26 mouse cellular contexts compared by ENCODE assay signal in the genomic region with DNA sequence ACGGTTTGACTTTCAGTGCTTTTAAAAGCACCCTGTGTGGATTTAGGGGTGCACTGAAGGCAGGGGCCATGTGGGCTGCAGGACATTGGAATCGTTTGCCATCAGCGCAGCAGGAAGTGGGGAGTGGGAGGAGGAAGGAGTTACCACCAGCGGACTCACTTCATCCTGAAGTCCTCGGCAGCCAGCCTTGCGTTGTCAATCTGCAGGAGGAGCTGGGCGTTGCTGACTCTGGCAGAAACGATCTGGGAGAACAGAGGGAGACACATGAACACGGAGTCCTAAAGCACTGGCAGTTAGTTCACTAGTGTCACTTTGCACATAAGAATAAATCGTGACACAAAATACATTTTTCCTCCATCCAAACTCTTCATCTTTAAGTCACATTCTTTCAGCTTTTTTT. TPM values are rescaled to one million over a fixed set of nuclear protein-coding genes. Genes with fewer than 3 reads are reported as not detected.
A peak's percentile ranks its signal among the peaks of the same experiment; 100 is the strongest.
DNase-seq lines count a peak whose midpoint lies in the region; ATAC-seq and TF ChIP-seq lines count a peak whose summit lies in the region.
"Had no signal": no experiment of that assay in that cellular context is flagged by ENCODE, and none has a peak within 500 bp of the region (broad histone marks: within the 10 kb centered on the region; RNA-seq: fewer than 3 reads in every experiment).

No protein-coding gene starts in this region.

- 0 out of 2 replicates have a peak overlapping the region, but pooled peaks have one; percentile 16 for H3K4me2 ChIP-seq in heart, embryonic 13.5 days
- no peak overlapping the region for H3K4me2 ChIP-seq in limb, embryonic 14.5 days (replicated peaks; ENCODE audit: low read depth, low read length, severe bottlenecking)
- H3K4me2 ChIP-seq: embryonic facial prominence, embryonic 12.5 days; forebrain, embryonic 12.5 days; heart, embryonic 11.5 days; hindbrain, embryonic 15.5 days had no signal

- no peaks in the 10 kb centered on the region for H3K4me1 ChIP-seq in heart, embryonic 13.5 days
- H3K4me1 ChIP-seq in heart, embryonic 10.5 days = no peaks in the 10 kb centered on the region
- H3K4me1 ChIP-seq in limb, embryonic 14.5 days (ENCODE audit: control insufficient read depth, insufficient read depth, low read length) = no peaks in the 10 kb centered on the region
- peaks cover 7% of the 10 kb centered on the region for H3K4me1 ChIP-seq in limb, embryonic 10.5 days
- H3K4me1 ChIP-seq: embryonic facial prominence, embryonic 12.5 days; forebrain, embryonic 12.5 days; hindbrain, embryonic 10.5 days; hindbrain, embryonic 15.5 days had no signal

- no peak overlapping the region for H3K9ac ChIP-seq in heart, embryonic 13.5 days
- H3K9ac ChIP-seq in limb, embryonic 14.5 days (ENCODE audit: low read depth, low read length, severe bottlenecking) = 0 out of 2 replicates have a peak overlapping the region, but pooled peaks have one; percentile 12
- H3K9ac ChIP-seq: embryonic facial prominence, embryonic 12.5 days; forebrain, embryonic 12.5 days; hindbrain, embryonic 15.5 days had no signal

- peaks cover 38% of the 10 kb centered on the region for H3K27me3 ChIP-seq in heart, embryonic 13.5 days (replicated peaks)
- peaks cover 8% of the 10 kb centered on the region; the same call in 1 of the 2 replicates for H3K27me3 ChIP-seq in heart, embryonic 10.5 days (ENCODE audit: insufficient read depth, poor library complexity, severe bottlenecking)
- no peaks in the 10 kb centered on the region for H3K27me3 ChIP-seq in limb, embryonic 14.5 days (ENCODE audit: control insufficient read depth, insufficient read depth, low read length)
- H3K27me3 ChIP-seq in limb, embryonic 10.5 days (ENCODE audit: low read depth, poor library complexity, severe bottlenecking) = peaks cover 9% of the 10 kb centered on the region
- H3K27me3 ChIP-seq: embryonic facial prominence, embryonic 12.5 days; forebrain, embryonic 12.5 days; hindbrain, embryonic 15.5 days had no signal

- ATAC-seq in heart, embryonic 13.5 days (ENCODE audit: extremely low read depth, insufficient number of reproducible peaks, low FRiP score, low TSS enrichment) = no peak
- ATAC-seq in limb, embryonic 14.5 days (ENCODE audit: low FRiP score, low read depth) = no peak
- no peak for ATAC-seq in activated CD4-positive, CD25-positive, alpha-beta regulatory T cell, adult 4 months
- ATAC-seq: forebrain, embryonic 16.5 days had no signal

- no peaks in the 10 kb centered on the region for H3K9me3 ChIP-seq in heart, embryonic 13.5 days
- no peaks in the 10 kb centered on the region for H3K9me3 ChIP-seq in heart, embryonic 10.5 days
- H3K9me3 ChIP-seq in limb, embryonic 14.5 days (ENCODE audit: control insufficient read depth, low read length) = no peaks in the 10 kb centered on the region
- H3K9me3 ChIP-seq in limb, embryonic 10.5 days (replicated peaks) = no peaks in the 10 kb centered on the region
- H3K9me3 ChIP-seq: embryonic facial prominence, embryonic 12.5 days; forebrain, embryonic 12.5 days; hindbrain, embryonic 10.5 days; hindbrain, embryonic 15.5 days had no signal

- H3K4me3 ChIP-seq in heart, embryonic 13.5 days = no peak overlapping the region
- H3K4me3 ChIP-seq in heart, embryonic 10.5 days = no peak overlapping the region
- H3K4me3 ChIP-seq in limb, embryonic 14.5 days (replicated peaks; ENCODE audit: low read length) = no peak overlapping the region
- H3K4me3 ChIP-seq in limb, embryonic 10.5 days = no peak overlapping the region
- H3K4me3 ChIP-seq: embryonic facial prominence, embryonic 12.5 days; forebrain, embryonic 12.5 days; hindbrain, embryonic 10.5 days; hindbrain, embryonic 15.5 days had no signal

- H3K36me3 ChIP-seq in heart, embryonic 13.5 days = no peaks in the 10 kb centered on the region
- no peaks in the 10 kb centered on the region for H3K36me3 ChIP-seq in heart, embryonic 10.5 days
- H3K36me3 ChIP-seq in limb, embryonic 14.5 days (ENCODE audit: control insufficient read depth, insufficient read depth, low read length) = no peaks in the 10 kb centered on the region
- no peaks in the 10 kb centered on the region for H3K36me3 ChIP-seq in limb, embryonic 10.5 days
- H3K36me3 ChIP-seq: embryonic facial prominence, embryonic 12.5 days; forebrain, embryonic 12.5 days; hindbrain, embryonic 10.5 days; hindbrain, embryonic 15.5 days had no signal

- H3K27ac ChIP-seq in heart, embryonic 13.5 days (replicated peaks) = no peak overlapping the region
- no peak overlapping the region for H3K27ac ChIP-seq in heart, embryonic 10.5 days
- no peak overlapping the region for H3K27ac ChIP-seq in limb, embryonic 14.5 days (replicated peaks; ENCODE audit: low read depth, low read length)
- H3K27ac ChIP-seq in limb, embryonic 10.5 days = no peak overlapping the region
- H3K27ac ChIP-seq: embryonic facial prominence, embryonic 12.5 days; forebrain, embryonic 12.5 days; hindbrain, embryonic 10.5 days; hindbrain, embryonic 15.5 days had no signal

- 37% methylated on average over 10 of the region's 10 CpGs for WGBS in heart, embryonic 13.5 days
- WGBS in heart, embryonic 10.5 days = 41% methylated on average over 10 of the region's 10 CpGs
- 31% methylated on average over 10 of the region's 10 CpGs for WGBS in limb, embryonic 14.5 days
- WGBS in limb, embryonic 10.5 days = 58% methylated on average over 10 of the region's 10 CpGs

- DNase-seq in heart, embryonic 10.5 days (ENCODE audit: low spot score) = no peak
- DNase-seq in limb, embryonic 14.5 days (ENCODE audit: low spot score) = no peak
- no peak for DNase-seq in limb, embryonic 10.5 days (ENCODE audit: low spot score)
- peak; percentile 59 for DNase-seq in brain, adult 2 months (ENCODE audit: low read depth, low spot score)
- DNase-seq in right cerebral cortex, postnatal 14 days = peak; percentile 23
- DNase-seq in adrenal gland, adult 18-20 months (ENCODE audit: low spot score in 2 of 2) = no peak
- DNase-seq: adrenal gland, postnatal 10 days; cerebellum, adult 18-20 months; cerebellum, adult 9-11 months; cerebellum, postnatal 36 days; embryo, embryonic 11 days; gastrocnemius, postnatal 10 days; heart, adult 18-20 months had no signal

- no peak for TF ChIP-seq POLR2A in limb, embryonic 14.5 days (IDR thresholded peaks at IDR 0.05; ENCODE audit: borderline replicate concordance, extremely low read depth, insufficient read depth, insufficient read length)

RNA-seq across cellular contexts. Expression of a gene that starts 1.5 kb away (rescaled TPM):
- polyA plus RNA-seq in heart, embryonic 13.5 days (2015; fragmentation: Nextera tagmentation; extraction: Ambion mirVana) = not detected in 2 replicates
- polyA plus RNA-seq in heart, embryonic 10.5 days (2016; fragmentation: Nextera tagmentation; extraction: Ambion mirVana) = not detected in 2 replicates
- polyA plus RNA-seq in limb, embryonic 14.5 days (2012; rRNA removed) = 0.03 TPM in 1 of 2 replicates, not detected in the other
- 0.11 TPM in 1 of 2 replicates, not detected in the other for polyA plus RNA-seq in limb, embryonic 14.5 days (2014; fragmentation: Nextera tagmentation; extraction: Ambion mirVana)
- polyA plus RNA-seq in limb, embryonic 10.5 days (2016; fragmentation: Nextera tagmentation; extraction: Ambion mirVana) = not detected in 2 replicates
- polyA plus RNA-seq in activated CD4-positive, CD25-positive, alpha-beta regulatory T cell, adult 4 months (2017; shearing (Covaris generic)) = not detected
- total RNA-seq in adrenal gland, adult 18-20 months (2021) = not detected
- total RNA-seq: adrenal gland, postnatal 10 days; CH12.LX; gastrocnemius, postnatal 10 days; gastrocnemius, postnatal 4 days; heart, adult 18-20 months; heart, postnatal 25 days had no signal
- polyA plus RNA-seq: embryonic facial prominence, embryonic 12.5 days; forebrain, embryonic 12.5 days; heart, embryonic 11.5 days; heart, embryonic 16.5 days; hindbrain, embryonic 15.5 days had no signal

RNA-seq across cellular contexts. Expression of a gene that starts 17.4 kb away (rescaled TPM):
- polyA plus RNA-seq in heart, embryonic 13.5 days (2015; fragmentation: Nextera tagmentation; extraction: Ambion mirVana) = 2.3 and 3.2 TPM in 2 replicates
- 6.6 and 9.5 TPM in 2 replicates for polyA plus RNA-seq in heart, embryonic 10.5 days (2016; fragmentation: Nextera tagmentation; extraction: Ambion mirVana)
- 0.24 and 0.26 TPM in 2 replicates for polyA plus RNA-seq in limb, embryonic 14.5 days (2012; rRNA removed)
- 0.26 and 0.37 TPM in 2 replicates for polyA plus RNA-seq in limb, embryonic 14.5 days (2014; fragmentation: Nextera tagmentation; extraction: Ambion mirVana)
- polyA plus RNA-seq in limb, embryonic 10.5 days (2016; fragmentation: Nextera tagmentation; extraction: Ambion mirVana) = 0.26 and 0.59 TPM in 2 replicates
- polyA plus RNA-seq in activated CD4-positive, CD25-positive, alpha-beta regulatory T cell, adult 4 months (2017; shearing (Covaris generic)) = under 1 TPM in 1 of 2 experiments, not detected in 1; 0.17 TPM
- total RNA-seq in adrenal gland, adult 18-20 months (2021) = under 1 TPM in 1 of 2 experiments, not detected in 1; 0.16 TPM
- total RNA-seq: CH12.LX; heart, adult 18-20 months; heart, postnatal 25 days had no signal
- polyA plus RNA-seq: forebrain, embryonic 16.5 days had no signal

RNA-seq across cellular contexts. Expression of a gene that starts 31.4 kb away (rescaled TPM):
- polyA plus RNA-seq in heart, embryonic 13.5 days (2015; fragmentation: Nextera tagmentation; extraction: Ambion mirVana) = 11.1 and 14.2 TPM in 2 replicates
- polyA plus RNA-seq in heart, embryonic 10.5 days (2016; fragmentation: Nextera tagmentation; extraction: Ambion mirVana) = 11.4 and 14.6 TPM in 2 replicates
- polyA plus RNA-seq in limb, embryonic 14.5 days (2012; rRNA removed) = 131 and 242 TPM in 2 replicates
- 119 and 176 TPM in 2 replicates for polyA plus RNA-seq in limb, embryonic 14.5 days (2014; fragmentation: Nextera tagmentation; extraction: Ambion mirVana)
- 18.7 and 20.5 TPM in 2 replicates for polyA plus RNA-seq in limb, embryonic 10.5 days (2016; fragmentation: Nextera tagmentation; extraction: Ambion mirVana)
- 1 to 10 TPM; 3.6 to 4.2 TPM for polyA plus RNA-seq in activated CD4-positive, CD25-positive, alpha-beta regulatory T cell, adult 4 months (2017; shearing (Covaris generic))
- 1 to 10 TPM; 3.4 to 5.9 TPM for total RNA-seq in adrenal gland, adult 18-20 months (2021)

RNA-seq across cellular contexts. Expression of a gene that starts 45.9 kb away (rescaled TPM):
- polyA plus RNA-seq in heart, embryonic 13.5 days (2015; fragmentation: Nextera tagmentation; extraction: Ambion mirVana) = 0.20 TPM in 1 of 2 replicates, not detected in the other
- 0.20 and 0.39 TPM in 2 replicates for polyA plus RNA-seq in heart, embryonic 10.5 days (2016; fragmentation: Nextera tagmentation; extraction: Ambion mirVana)
- 0.16 and 0.22 TPM in 2 replicates for polyA plus RNA-seq in limb, embryonic 14.5 days (2012; rRNA removed)
- 0.28 TPM in 1 of 2 replicates, not detected in the other for polyA plus RNA-seq in limb, embryonic 14.5 days (2014; fragmentation: Nextera tagmentation; extraction: Ambion mirVana)
- polyA plus RNA-seq in limb, embryonic 10.5 days (2016; fragmentation: Nextera tagmentation; extraction: Ambion mirVana) = 0.11 and 0.20 TPM in 2 replicates
- not detected for polyA plus RNA-seq in activated CD4-positive, CD25-positive, alpha-beta regulatory T cell, adult 4 months (2017; shearing (Covaris generic))
- total RNA-seq in adrenal gland, adult 18-20 months (2021) = not detected
- total RNA-seq: gastrocnemius, postnatal 4 days; heart, adult 18-20 months; heart, postnatal 25 days had no signal
- polyA plus RNA-seq: forebrain, embryonic 16.5 days; frontal cortex, adult 2 months; heart, embryonic 16.5 days had no signal

Comparison
In these comparisons a context has a peak if more than half of its experiments do, and no peak if none do; other contexts are left out.
1. DNase-seq: peak in brain, adult 2 months (single experiment) and right cerebral cortex, postnatal 14 days (single experiment); none in heart, embryonic 10.5 days (single experiment), limb, embryonic 14.5 days (single experiment), limb, embryonic 10.5 days (single experiment) and adrenal gland, adult 18-20 months (0 of 2).